In the genomic region with DNA sequence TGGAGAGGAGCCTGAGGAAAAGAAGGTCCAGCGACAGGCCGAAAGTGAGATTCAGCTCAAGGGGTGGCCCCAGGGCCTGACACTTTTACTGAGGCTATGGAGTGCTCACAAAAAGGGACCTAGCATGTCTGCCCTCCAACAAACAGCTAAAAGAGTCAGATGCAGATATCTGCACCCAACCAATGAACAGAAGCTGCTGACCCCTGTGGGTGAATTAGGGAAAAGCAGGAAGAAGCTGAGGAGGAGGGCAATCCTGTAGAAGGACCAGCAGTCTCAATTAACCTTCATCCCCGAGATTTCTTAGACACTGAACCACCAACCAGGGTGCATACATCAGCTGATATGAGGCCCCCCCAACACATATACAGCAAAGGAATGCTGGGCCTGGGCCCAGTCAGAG, we compare ENCODE assay signal across 22 mouse cellular contexts.
DNase-seq lines count a peak whose midpoint lies in the region; ATAC-seq and TF ChIP-seq lines count a peak whose summit lies in the region.
"Had no signal": no experiment of that assay in that cellular context is flagged by ENCODE, and none has a peak within 500 bp of the region (broad histone marks: within the 10 kb centered on the region; RNA-seq: fewer than 3 reads in every experiment).

No protein-coding gene starts in this region.

- H3K4me3 ChIP-seq in gastrocnemius, adult 2 months: no peak overlapping the region
- no peak overlapping the region for H3K4me3 ChIP-seq in lung, embryonic 14.5 days (ENCODE audit: low read depth, low read length)
- H3K4me3 ChIP-seq in CH12.LX (replicated peaks in 1 of 3; ENCODE audit: low read depth in 2 of 3, low read length in 2 of 3, poor library complexity in 1 of 3): no peak overlapping the region
- H3K4me3 ChIP-seq: heart, embryonic 15.5 days; limb, embryonic 12.5 days; liver, embryonic 12.5 days had no signal

- no peaks in the 10 kb centered on the region for H3K27me3 ChIP-seq in lung, embryonic 14.5 days (ENCODE audit: insufficient read depth, low read length)
- H3K27me3 ChIP-seq in CH12.LX (replicated peaks): no peaks in the 10 kb centered on the region
- H3K27me3 ChIP-seq: heart, embryonic 15.5 days; limb, embryonic 12.5 days; liver, embryonic 12.5 days had no signal

- no peak for TF ChIP-seq EP300 in CH12.LX (IDR thresholded peaks at IDR 0.05; ENCODE audit: low read length)

- 67% methylated on average over 3 of the region's 3 CpGs for WGBS in lung, embryonic 14.5 days

- H3K4me2 ChIP-seq in lung, embryonic 14.5 days: no peak overlapping the region
- H3K4me2 ChIP-seq in CH12.LX (ENCODE audit: insufficient read depth, low read depth, poor library complexity, severe bottlenecking): no peak overlapping the region
- H3K4me2 ChIP-seq: heart, embryonic 15.5 days; limb, embryonic 12.5 days; liver, embryonic 12.5 days had no signal

- no peaks in the 10 kb centered on the region for H3K9me3 ChIP-seq in lung, embryonic 14.5 days (ENCODE audit: low read depth, low read length)
- no peaks in the 10 kb centered on the region for H3K9me3 ChIP-seq in CH12.LX (replicated peaks; ENCODE audit: low read length)
- H3K9me3 ChIP-seq: heart, embryonic 15.5 days; limb, embryonic 12.5 days; liver, embryonic 12.5 days had no signal

- H3K27ac ChIP-seq in gastrocnemius, adult 2 months: no peak overlapping the region
- no peak overlapping the region for H3K27ac ChIP-seq in lung, embryonic 14.5 days (ENCODE audit: low read depth)
- no peak overlapping the region for H3K27ac ChIP-seq in CH12.LX (ENCODE audit: insufficient read depth, low read depth)
- H3K27ac ChIP-seq: heart, embryonic 15.5 days; limb, embryonic 12.5 days; liver, embryonic 12.5 days had no signal

- H3K36me3 ChIP-seq in lung, embryonic 14.5 days (ENCODE audit: insufficient read depth): no peaks in the 10 kb centered on the region
- no peaks in the 10 kb centered on the region for H3K36me3 ChIP-seq in CH12.LX (replicated peaks in 1 of 2; ENCODE audit: control insufficient read depth in 1 of 2, insufficient read depth in 1 of 2, low read length in 1 of 2)
- H3K36me3 ChIP-seq: heart, embryonic 15.5 days; limb, embryonic 12.5 days; liver, embryonic 12.5 days had no signal

- TF ChIP-seq POLR2A in CH12.LX (IDR thresholded peaks at IDR 0.05; ENCODE audit: low read depth, low read length): no peak

- no peaks in the 10 kb centered on the region for H3K79me2 ChIP-seq in CH12.LX (replicated peaks; ENCODE audit: control insufficient read depth, extremely low read depth, insufficient read depth, poor library complexity, severe bottlenecking)

- intact Hi-C loops in gastrocnemius, adult 2 months (cut with DNase I): loop anchor here (10.0 kb wide), 1 partner anchor 93 kb away; no protein-coding TSS in a partner anchor
- intact Hi-C loops in gastrocnemius, postnatal 14 days (cut with DNase I; ENCODE audit: low total_unique reads): no loop called here

- ATAC-seq in lung, embryonic 14.5 days (ENCODE audit: insufficient read depth): no peak
- no peak for ATAC-seq in erythroblast, adult 5-6 weeks (replicated peaks; ENCODE audit: low FRiP score, poor library complexity, severe bottlenecking)
- ATAC-seq: liver, embryonic 12.5 days; midbrain, embryonic 16.5 days; Patski had no signal

- TF ChIP-seq RAD21 in CH12.LX (IDR thresholded peaks at IDR 0.05; ENCODE audit: low read depth, low read length): no peak; the same call in none of the 2 replicates

- no peak overlapping the region for H3K9ac ChIP-seq in lung, embryonic 14.5 days
- H3K9ac ChIP-seq in CH12.LX (ENCODE audit: insufficient read depth, low read depth): no peak overlapping the region
- H3K9ac ChIP-seq: heart, embryonic 15.5 days; limb, embryonic 12.5 days; liver, embryonic 12.5 days had no signal

- 0 out of 2 replicates have a peak, but pooled peaks have one; percentile 3 for TF ChIP-seq CTCF in gastrocnemius, adult 2 months (IDR thresholded peaks at IDR 0.05)
- peak; percentile 27; the same call in 1 of the 2 replicates for TF ChIP-seq CTCF in lung, embryonic 14.5 days (IDR thresholded peaks at IDR 0.05; ENCODE audit: low read depth)
- peak in 1 of 2 experiments; percentile 48; a peak in 2 of 4 replicates for TF ChIP-seq CTCF in CH12.LX (conservative IDR thresholded peaks at IDR 0.05 in 1 of 2, IDR thresholded peaks at IDR 0.05 in 1 of 2; ENCODE audit: low read depth in 2 of 2, low read length in 2 of 2)

- in situ Hi-C loops in CH12.LX (cut with MboI; ENCODE audit: low pct_ligation_motif_present, low pct_unique_long_range_greater_than_20kb, low sequenced_read_pairs): no loop called here

- dilution Hi-C loops in CH12.LX (cut with MboI; ENCODE audit: extremely low pct_ligation_motif_present, extremely low pct_unique_long_range_greater_than_20kb, low sequenced_read_pairs): no loop called here

- no peaks in the 10 kb centered on the region for H3K4me1 ChIP-seq in lung, embryonic 14.5 days (ENCODE audit: insufficient read depth)
- peaks cover 0 to 4% of the 10 kb centered on the region in 2 experiments; a peak in 1 of 4 replicates for H3K4me1 ChIP-seq in CH12.LX (ENCODE audit: control insufficient read depth in 1 of 2, insufficient read depth in 2 of 2)
- H3K4me1 ChIP-seq: heart, embryonic 15.5 days; liver, embryonic 12.5 days had no signal

- DNase-seq in gastrocnemius, adult 2 months: no peak
- DNase-seq in gastrocnemius, postnatal 14 days: no peak
- DNase-seq in lung, embryonic 14.5 days: no peak
- no peak for DNase-seq in lung, adult 18-20 months
- no peak for DNase-seq in CH12.LX (ENCODE audit: extremely low read depth)
- peak; percentile 30 for DNase-seq in retina, postnatal 1 day
- DNase-seq: adrenal gland, postnatal 14 days; B cell, adult 2 months; cerebellum, adult 9-11 months; embryo, embryonic 11 days; heart, adult 18-20 months; kidney, adult 9 months; layer of hippocampus, adult 9-11 months; lung, postnatal 14 days; right cerebral cortex, adult 18-20 months; thymus, postnatal 36 days had no signal

TF ChIP-seq in CH12.LX, 34 proteins besides CTCF, POLR2A, EP300 and RAD21:
- TF ChIP-seq USF2 (conservative IDR thresholded peaks at IDR 0.05; ENCODE audit: low read depth, low read length) (no peak), GABPA (IDR thresholded peaks at IDR 0.05; ENCODE audit: insufficient replicate concordance, low read depth, low read length) (no peak), TBP (conservative IDR thresholded peaks at IDR 0.05; ENCODE audit: low read depth, low read length) (no peak), SMC3 (IDR thresholded peaks at IDR 0.05; ENCODE audit: low read depth, low read length) (0 out of 2 replicates have a peak, but pooled peaks have one; percentile 6)
